Mouse (Mus musculus) layer of hippocampus, postnatal 36 days (tissue): ENCODE measurements at regions not wholly inside any gene's neighbourhood (a gene's known extent, or its start where the extent isn't known, plus 50 kb on each side); places are given as distances from the start of the nearest gene placed in this dataset.

Experiments
- DNase-seq, 2 experiments: peaks; one replicate each; pipeline ENCODE4 v3.0.0; 2022

DNA sequence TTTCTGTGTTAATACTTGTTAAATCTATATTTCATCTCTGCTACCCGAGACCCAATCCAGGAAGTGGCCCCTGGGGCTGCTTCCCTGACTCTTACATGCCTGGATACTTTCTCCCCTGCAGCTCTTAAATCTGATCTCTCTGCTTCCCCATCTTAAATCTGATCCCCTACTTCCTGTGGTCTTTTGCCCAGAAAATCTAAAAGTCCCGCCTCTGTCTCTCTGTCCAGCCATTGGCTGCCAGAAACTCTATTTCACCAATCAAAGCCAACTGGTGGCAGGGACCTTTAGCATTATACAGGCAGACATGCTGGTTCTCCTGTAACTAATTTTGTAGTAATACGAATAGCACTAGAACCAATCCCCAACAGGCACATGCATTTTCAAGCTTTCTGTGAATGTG, 59.0 kb upstream of the Ccdc91 start:
- no peak for DNase-seq

DNA sequence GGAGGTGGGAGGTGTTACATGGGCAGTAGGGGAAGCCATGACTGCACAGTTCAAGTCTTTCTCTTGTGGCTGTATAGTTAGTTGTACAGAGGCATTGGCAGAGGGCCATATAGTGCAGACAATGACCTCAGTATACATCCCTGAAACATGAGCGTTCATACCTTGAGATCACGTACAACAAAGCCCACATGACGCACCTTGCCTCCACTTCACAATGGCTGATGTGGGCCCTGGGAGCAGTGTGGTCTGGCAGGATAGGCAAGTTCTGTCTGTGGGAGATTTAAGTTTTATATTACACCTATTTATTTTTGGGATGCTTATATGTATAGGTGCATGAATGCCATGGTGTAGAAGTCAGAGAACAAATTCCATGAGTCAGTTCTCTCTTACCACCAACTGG, 61.9 kb upstream of the Ccdc91 start:
- DNase-seq = no peak

DNA sequence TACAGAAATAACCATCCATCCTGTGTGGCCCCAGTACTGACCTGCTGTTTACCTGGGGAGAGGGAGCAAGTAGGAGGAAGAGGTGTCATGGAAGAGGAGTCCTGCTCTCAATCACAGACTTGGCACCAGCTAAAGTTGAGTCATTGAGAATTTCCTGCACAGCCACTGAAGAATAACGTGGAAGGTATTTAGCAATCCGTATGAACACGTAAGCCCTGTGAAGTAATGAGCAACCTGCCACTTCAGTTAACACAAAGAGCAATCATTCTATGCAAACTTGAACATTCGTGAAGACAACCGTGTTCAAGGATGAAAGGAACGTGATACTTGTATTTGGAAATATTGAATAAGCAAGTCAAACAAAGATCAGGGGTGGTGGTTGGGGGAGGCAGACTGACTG, 77.6 kb upstream of the Ccdc91 start:
- no peak for DNase-seq

DNA sequence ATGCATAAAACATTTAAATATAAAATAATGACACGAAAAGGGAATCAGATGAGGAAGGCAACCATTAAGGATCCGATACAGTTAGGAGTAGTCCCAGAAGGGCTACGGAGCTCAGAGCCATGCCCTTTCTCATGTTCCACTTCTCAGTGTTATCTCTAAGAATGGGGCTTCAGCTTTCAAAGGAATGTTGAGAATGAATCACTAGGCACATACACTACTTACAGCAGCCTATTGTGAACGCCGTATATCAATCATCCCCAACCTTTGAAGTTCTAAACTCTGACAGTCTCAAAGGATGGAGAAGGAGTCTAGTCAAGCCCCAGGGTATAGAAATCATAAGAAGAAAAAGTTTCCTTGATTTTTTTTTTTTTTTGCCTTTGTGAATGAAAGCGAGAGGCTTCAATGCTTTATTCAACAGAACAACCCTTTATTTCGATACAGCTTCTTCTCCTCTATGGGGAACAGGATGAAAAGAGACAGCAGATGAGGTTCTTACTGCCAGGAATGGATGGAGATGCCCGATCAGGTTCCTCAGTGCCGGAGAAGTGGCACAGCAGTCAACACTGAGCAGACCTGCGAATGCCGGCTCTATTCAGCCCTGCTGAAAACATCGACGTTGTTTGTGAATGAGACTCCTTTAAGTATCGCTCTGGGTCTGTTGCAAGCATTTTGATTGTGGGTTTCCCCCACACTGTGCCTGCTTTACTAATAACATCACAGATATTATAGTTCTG, 84.0 kb upstream of the Ccdc91 start:
- no peak for DNase-seq

DNA sequence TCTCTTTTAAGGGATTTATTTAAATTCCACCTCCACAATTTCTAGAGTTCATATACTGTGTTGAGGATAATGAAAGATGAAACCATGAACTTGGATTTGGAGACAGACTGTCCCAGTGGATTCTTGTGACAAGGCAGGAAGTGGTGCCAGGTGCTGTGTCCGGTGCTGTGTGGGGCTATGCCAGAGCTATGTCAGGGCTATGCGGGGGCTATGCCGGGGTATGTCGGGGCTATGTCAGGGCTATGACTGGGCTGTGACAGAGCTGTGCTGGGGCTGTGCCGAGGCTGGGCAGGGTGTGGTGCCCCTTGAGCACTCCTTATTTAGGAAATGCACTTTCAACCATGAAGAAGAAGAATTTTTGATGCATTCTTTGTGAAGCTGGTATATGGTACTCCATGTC, 85.1 kb upstream of the Ccdc91 start:
- DNase-seq = no peak

DNA sequence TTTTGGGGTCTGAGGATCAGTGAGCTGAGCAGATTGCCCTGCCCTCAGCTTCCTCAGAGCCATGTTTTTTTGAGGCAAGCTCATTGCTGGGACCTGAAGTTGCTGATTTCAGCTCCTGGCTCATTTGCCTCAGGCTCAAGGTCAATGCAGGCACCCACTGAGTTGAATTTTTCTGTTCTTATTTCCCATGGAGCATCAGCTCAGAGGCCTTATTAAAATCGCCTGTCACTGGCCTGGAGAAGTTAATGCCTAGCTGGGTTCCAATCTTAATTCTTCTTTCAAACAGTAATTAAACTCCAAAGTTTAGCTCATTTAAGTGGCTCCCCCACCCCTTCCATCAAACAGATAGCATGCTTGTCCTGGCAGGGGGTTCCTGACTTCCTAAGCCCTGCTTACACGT, 86.9 kb upstream of the Ccdc91 start:
- no peak for DNase-seq

DNA sequence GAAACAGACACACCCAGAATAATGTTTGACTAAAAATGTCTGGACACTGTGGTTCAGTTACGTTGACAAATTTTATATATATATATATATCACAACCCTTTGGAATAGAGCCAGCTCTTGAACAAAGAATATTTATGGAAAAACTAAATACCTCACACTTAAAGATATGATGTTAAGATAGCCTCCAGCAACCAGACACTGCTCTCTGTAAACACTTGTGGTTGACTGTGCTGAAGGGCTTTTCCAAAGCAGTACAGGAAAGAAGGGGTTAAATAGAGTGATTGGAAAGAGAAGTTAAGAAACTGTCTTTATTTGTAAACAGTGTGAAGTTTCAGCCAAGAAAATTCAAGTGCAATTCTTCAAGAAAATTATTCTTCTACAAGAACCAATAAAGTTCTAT, 90.0 kb upstream of the Ccdc91 start:
- DNase-seq = no peak

DNA sequence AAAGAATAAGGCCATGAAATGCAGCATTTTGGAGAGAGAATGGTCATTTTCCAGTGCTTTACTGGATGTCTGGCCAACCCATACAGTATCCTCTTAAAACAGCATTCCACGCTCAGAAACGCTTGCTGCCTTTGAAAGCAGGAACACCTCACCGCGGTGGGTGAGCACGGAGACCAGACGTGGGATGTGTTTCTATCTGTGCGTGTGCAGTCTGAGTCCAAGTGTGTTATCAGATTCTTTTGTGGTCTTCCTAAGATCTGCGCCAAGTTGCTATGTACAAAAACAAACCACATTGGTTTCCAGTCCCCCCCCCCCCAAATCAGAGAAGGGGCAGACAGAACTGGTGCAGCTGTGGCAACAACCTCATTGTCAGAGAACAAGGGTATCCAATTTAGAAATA, 95.1 kb upstream of the Ccdc91 start:
- no peak for DNase-seq

DNA sequence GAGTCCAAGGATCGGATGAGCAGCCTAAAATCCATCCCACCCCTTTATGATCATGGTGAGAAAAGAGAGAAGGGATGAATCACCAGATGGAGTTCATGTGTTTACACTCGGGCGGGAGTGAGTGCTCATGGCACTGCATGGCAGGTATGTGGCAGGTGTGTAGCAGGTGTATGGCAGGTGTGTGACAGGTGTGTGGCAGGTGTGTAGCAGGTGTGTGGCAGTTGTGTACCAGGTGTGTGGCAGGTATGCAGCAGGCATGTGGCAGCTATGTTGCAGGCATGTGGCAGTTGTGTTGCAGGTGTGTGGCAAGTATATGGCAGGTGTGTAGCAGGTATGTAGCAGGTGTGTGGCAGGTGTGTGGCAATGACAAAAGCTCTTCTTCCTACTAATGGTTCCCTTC, 97.9 kb upstream of the Ccdc91 start:
- DNase-seq = no peak

DNA sequence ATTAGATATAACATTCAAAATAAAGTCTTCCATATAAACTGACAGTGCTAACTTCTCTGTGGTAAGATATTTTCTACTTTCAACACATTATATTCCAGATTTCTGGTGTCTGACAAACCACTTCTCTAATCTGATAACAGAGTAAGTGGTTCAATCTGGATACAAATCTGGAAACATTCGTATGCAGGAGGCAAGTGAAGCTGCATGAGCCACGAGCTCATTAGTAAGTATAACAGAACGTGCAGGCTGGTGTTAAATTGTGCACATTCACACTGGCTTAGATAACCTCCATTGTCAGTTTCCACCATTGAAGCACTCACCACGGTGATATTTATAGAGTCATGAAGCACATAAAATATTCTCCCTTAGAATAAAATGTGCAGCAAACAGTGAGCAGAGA, 103.9 kb upstream of the Ccdc91 start:
- DNase-seq = no peak

DNA sequence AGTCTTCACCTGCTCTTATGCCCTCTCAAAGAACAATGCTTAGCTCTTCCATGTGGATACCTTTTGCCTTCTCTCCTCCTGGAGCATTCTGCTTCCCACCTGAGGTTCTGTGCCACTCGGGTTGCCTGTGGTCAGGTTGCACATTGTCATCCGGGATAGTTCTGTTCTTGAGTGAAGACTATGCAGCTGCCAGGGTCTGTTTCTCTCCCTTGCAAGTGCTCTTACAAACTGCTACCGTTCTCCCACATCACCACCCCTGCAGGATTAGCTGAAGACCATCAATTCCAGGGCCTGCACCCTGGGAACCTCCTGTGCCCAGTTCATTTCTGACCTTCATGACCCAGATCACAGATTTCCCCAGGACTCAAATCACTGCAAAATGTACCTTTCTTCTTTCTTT, 104.3 kb upstream of the Ccdc91 start:
- DNase-seq = no peak

DNA sequence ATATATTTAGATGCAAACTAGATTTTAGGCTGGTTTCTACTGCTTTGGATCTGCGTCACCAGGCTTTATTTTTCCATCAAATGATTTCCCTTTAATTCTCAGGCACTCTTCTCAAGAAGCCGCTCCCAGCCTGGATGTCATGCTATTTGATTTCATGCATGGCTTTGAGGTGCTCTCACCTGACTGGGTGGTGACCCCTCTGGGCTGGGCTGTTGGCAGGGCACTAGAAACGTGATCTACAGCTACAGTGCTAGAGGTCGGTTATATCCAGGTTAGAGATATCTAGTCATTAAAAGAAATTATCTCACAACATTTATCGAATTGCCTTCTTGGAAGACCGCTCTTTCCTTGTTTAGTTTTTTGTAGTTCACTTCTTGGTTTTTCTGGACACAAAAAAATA, 98.9 kb upstream of the Pthlh start:
- DNase-seq = no peak

DNA sequence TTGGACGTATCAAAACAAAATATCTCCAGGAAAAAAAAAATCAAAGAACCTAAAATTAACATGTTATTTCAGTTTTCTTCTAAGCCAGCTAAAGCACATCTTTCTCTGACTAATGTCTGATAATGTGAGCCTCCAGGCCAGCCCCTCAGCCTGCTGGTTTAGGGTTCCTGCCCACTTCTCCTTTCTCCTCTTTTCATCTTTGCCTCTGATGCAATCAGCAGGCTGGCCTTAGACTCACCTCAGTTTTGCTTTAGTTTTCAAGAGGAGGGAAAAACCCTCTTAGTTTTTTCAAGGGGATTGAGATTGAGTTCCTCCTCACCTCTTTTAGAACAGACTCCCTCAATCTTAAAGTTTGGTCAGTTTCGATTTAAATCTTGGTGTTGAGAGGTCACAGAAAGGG, 93.0 kb upstream of the Pthlh start:
- no peak for DNase-seq

DNA sequence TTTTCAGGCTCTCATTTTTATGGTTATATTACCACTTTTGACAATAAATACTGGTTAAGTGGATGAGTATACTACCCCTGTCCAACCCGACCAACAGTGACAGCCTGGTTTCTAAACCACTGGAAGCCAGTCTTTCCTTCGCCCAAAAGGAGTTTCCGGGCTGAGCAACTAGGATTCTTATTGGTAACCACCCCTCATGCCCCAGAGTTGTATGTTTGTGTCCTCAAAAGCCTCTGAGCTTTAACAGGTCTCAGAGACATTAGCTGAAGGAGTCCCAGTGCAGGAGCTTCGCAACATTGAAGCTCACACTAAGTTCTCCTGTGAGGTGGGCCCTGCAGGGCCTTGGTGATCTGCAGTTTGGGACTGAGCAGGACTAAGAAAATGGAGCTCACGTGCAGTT, 92.6 kb upstream of the Pthlh start:
- DNase-seq = no peak

DNA sequence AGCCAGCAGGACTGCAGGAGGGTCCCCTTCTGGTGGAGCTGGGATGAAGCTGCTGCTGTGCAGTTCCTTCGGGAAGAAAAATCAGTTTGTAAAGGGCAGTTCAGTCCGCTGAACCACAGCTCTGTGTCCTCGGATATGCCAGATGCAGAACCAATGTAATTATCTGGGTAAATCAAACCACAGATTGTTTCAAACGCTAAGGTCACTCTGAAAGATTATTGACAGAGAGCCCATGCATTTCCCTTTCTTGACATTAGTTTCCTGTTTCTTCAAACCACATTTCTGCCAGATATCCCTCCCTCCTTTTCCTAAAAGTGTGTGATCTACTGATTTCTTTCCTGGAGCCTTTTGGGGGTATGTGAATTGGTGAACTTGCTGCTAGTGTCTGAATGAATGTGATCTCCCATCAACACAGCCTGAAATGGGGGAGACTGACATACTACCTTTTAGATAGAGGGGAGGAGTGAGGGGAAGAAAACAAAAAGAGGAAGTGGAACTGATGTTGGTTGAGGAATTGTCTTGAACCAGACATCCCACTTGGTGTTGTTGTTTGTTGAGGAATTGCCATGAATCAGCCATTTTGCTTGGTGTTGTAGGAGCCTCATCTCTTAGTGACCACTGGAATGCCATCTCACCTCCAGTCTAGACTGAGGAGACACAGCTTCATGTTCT, 85.7 kb upstream of the Pthlh start:
- DNase-seq = no peak

DNA sequence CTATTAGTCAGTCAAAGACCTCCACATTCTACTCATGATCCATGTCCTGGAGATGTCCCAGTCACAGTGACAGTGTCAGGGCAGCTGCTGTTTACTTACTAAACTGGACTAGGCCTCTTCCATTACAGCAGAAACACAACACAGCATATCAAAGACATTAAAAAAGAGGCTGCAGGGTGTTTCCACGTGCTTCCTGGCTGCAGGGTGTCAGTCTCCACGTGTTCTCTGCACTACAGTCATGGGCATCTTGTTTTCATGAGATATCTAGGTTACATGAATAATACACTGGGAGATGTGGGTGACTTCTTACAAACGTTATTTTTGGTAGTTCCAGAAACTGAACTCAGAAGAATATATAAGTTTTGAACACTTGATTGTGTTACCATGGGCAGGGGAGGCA, 84.6 kb upstream of the Pthlh start:
- DNase-seq = no peak

DNA sequence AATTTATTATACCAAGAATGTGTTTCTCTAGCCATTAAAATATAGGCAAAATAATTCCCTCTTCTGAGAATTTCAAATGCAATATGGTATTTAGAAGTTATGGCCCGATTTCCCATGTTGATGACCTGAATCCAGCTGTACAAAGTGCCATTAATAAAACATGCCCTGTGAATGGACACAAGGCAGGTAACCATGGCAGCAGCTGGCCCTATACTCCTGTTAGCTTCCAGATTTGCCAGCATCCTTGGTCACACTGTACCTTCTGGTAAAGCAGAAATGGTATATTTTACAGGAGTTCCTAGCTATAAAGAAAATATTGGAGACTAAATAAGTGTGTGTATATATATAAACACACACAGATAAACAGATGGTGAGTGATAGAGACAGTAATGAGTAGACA, 77.1 kb upstream of the Pthlh start:
- no peak for DNase-seq

DNA sequence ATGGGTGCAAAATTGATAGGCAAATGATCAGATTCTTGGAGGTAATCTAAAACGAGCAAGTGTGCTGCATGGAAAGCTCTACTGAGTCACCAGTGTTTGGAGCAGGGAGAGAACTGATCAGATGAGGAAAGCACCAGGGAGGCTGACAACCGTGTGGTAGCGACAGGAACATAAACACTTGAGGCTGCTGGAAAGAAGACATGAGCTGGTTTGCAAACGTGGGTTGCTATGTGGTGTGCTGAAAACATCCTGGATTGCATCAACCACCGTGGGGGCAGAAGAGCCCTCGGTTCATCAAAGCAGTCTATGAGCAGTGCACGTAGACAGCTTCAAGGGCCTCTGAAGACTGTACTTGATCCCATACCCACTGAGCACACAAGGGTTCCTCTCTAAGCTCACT, 69.0 kb upstream of the Pthlh start:
- DNase-seq = no peak

DNA sequence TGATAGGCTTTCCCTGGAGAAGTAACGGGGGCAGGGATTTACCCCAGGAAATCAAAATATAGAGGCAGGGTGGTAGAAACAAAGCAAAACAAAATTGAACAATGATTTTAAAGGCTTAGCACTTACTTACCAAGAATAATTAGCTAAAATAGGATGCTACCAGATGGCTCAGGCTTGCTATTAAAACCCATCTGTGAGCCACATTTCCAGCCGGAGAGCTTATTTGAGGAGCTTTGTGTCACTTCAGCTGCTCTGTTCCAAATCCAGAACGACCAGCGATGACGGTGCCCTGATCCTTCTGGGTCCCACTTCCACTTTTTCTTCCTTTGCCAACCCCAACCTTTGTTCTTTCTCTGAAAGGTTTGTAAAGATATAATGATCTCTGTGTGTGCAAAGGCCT, 65.2 kb upstream of the Pthlh start:
- DNase-seq = peak; percentile 50 to 57

DNA sequence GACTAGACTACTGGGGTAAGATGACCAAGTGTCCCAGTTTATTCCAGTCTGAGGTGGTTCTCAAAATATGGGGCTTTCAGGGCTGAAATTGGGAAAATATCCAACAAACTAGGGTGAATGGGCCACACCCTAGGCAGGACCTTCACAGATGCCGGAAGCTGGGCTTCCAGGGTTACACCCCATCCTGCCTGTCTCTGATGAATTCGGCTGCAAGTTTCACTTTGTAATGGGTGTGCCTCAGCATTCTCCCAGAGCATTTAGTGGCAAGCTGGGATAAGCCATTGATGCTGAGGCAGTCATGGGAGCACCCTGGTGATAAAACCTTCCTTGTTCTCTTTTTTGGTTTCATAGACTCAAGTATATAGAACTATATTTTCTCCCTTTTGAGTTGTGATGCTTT, 60.4 kb upstream of the Pthlh start:
- DNase-seq = no peak

DNA sequence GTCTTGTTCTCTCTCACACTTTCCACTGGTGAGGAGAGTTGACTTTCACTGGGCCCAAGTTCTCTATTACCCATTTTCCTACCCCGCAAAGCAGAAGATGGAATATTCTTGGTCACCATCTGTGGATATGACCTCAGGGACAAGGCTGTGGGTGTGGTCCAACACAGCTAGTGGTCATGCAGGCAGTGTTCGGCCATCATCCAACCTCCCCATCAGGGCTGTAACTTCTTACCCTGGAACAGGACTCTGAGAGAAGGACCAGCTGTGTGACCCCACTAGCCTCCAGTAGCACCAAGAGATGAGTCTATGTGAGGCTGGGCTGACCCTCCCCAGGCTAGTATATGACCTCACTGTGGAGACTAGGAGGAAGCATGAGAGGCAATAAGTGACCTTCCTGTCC, 54.1 kb upstream of the Pthlh start:
- no peak for DNase-seq

DNA sequence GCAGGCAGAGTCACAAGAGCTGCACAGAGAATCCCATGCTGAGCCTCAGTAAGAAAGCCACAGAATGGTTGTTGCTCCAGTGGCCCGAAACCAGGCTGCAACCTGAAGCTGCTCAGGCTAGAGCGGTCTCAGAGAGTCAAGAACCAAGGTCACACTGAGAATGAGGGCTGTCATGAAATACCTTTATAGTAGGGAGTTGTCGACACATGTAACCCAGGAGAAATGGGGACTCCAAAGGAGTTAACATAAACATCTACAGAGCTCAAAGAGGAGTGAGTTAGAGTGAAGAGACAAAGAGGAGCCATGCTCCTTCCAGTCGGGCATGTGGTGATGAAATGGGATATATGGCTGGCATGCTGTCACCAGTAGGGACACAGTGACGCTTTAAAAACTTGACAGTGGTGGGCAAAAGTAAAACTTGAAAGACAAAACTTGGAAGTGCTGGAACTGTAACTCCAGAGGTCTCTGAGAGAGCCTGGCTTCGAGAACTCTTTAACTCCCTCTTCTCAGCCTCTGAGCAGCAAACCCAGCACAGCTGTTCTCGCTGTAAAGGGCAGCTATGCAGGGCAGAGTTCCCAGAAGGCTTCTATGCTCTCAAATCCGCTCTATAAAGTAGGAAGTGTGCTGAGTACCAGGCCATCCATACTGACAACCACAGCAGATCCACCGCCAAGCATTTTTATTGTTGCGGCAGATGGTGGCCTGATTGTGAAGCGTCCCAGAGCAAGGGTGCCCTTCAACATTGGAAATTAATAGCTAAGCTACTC, 52.9 kb upstream of the Pthlh start:
- DNase-seq = no peak

DNA sequence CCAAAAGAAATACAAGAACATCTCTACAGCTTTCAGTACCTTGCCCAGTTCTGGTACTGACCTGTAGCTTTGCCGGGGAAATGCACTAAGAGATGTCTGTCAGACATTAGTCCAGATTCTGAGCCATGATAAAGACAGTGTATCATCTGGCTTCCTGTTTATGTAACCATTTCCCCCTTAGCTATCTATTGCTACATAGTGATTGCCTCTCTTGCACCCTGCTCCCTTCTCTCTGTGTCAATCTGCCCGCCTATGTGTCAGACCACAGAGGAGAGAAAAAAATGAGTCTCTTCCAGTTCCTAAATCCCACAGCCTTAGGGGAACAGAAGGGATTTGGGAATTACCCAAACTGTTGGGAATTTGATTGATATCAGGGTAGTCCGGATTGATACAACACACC, 52.2 kb upstream of the Pthlh start:
- DNase-seq = no peak

DNA sequence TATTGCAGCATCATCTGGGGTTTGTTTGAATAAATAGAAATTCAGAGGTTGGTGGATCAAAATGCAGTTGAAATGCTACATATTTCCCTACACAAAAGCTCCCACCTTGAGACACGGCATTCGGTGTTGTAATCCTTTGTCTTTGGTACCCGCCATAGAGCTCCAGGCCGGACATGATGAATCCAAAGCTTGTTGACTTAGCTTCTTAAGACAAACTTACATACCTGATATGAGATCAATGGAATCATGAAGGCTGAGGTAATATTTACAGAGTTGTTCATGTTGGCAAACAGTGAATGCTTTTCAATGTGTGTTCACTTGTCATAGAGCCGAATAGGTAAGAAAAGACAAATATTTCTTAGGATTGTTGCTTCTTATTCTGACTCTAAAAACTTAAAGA, 51.2 kb upstream of the Pthlh start:
- no peak for DNase-seq
